Mouse (Mus musculus) limb, embryonic 14.5 days (tissue): Measurements from ENCODE around the gene Ackr2. TPM values are rescaled to one million over a fixed set of nuclear protein-coding genes. Genes with fewer than 3 reads are reported as not detected.

ENCODE experiments used
- ATAC-seq: fragments of 200-750 bp; cut with Nextera tagmentation; 2 replicates; pipeline ENCODE4 v1.8.0; 2017; ENCODE audit warnings: low read depth, moderate number of reproducible peaks, moderate TSS enrichment; ENCODE audit not compliant: low FRiP score
- DNase-seq: peaks from one replicate; pipeline ENCODE4 v3.0.0-alpha.2; 2015; ENCODE audit warnings: low spot score
- H3K27ac ChIP-seq: fragments of 300-500 bp; sonication (generic); replicated peaks from 2 replicates; pipeline ENCODE4 v1.5.1; 2014; ENCODE audit warnings: low read depth, mild to moderate bottlenecking, low read length, moderate library complexity, mixed read lengths
- H3K27me3 ChIP-seq: fragments of 300-500 bp; sonication (generic); 2 replicates; pipeline ENCODE4 v1.6.1; 2014; ENCODE audit warnings: low read length, mixed read lengths; ENCODE audit not compliant: control insufficient read depth, insufficient read depth
- H3K36me3 ChIP-seq: fragments of 300-500 bp; sonication (generic); 2 replicates; pipeline ENCODE4 v1.6.1; 2014; ENCODE audit warnings: mild to moderate bottlenecking, low read length, moderate library complexity, mixed read lengths; ENCODE audit not compliant: control insufficient read depth, insufficient read depth
- H3K4me1 ChIP-seq: fragments of 300-500 bp; sonication (generic); 2 replicates; pipeline ENCODE4 v1.6.1; 2014; ENCODE audit warnings: antibody characterized with exemption, low read length, mixed read lengths; ENCODE audit not compliant: control insufficient read depth, insufficient read depth
- H3K4me2 ChIP-seq: fragments of 300-500 bp; sonication (generic); replicated peaks from 2 replicates; pipeline ENCODE4 v1.6.1; 2014; ENCODE audit warnings: low read depth, mild to moderate bottlenecking, low read length, moderate library complexity; ENCODE audit not compliant: severe bottlenecking
- H3K4me3 ChIP-seq: fragments of 300-500 bp; sonication (generic); replicated peaks from 2 replicates; pipeline ENCODE4 v1.5.1; 2014; ENCODE audit warnings: low read length
- H3K9ac ChIP-seq: fragments of 300-500 bp; sonication (generic); 2 replicates; pipeline ENCODE4 v1.6.1; 2014; ENCODE audit warnings: mild to moderate bottlenecking, low read depth, low read length, moderate library complexity; ENCODE audit not compliant: severe bottlenecking
- H3K9me3 ChIP-seq: fragments of 300-500 bp; sonication (generic); 2 replicates; pipeline ENCODE4 v1.6.1; 2016; ENCODE audit warnings: low read length; ENCODE audit not compliant: control insufficient read depth
- POLR2A ChIP-seq: fragments of 200-500 bp; IDR thresholded peaks from 2 replicates; pipeline ENCODE4 v1.8.0; 2012; ENCODE audit warnings: inconsistent platforms, mild to moderate bottlenecking, moderate library complexity, borderline replicate concordance; ENCODE audit not compliant: insufficient read depth, insufficient read length; ENCODE audit errors: extremely low read depth
- WGBS: fragments of 180-500 bp; shearing (Covaris S2); extraction: QIAGEN DNeasy Blood & Tissue Kit; methylation state at CpG from one replicate; pipeline ENCODE4 v1.1.7; 2014; 5-methylcytosine and 5-hydroxymethylcytosine counted together
- polyA plus RNA-seq, 2 experiments: library from polyadenylated mRNA; depleted of rRNA in 1 of 2; stranded (reverse) in 1 of 2; unstranded in 1 of 2; fragments of >200 nt; fragmentation: Nextera tagmentation in 1 of 2; extraction: Ambion mirVana in 1 of 2; gene quantifications; 2 replicates each; pipeline versions ENCODE4 v1.2.1 to v1.2.3; 2012 to 2014

Ackr2 gene
- polyA plus RNA-seq, 2 experiments = 0.25 to 0.26 TPM

DNA sequence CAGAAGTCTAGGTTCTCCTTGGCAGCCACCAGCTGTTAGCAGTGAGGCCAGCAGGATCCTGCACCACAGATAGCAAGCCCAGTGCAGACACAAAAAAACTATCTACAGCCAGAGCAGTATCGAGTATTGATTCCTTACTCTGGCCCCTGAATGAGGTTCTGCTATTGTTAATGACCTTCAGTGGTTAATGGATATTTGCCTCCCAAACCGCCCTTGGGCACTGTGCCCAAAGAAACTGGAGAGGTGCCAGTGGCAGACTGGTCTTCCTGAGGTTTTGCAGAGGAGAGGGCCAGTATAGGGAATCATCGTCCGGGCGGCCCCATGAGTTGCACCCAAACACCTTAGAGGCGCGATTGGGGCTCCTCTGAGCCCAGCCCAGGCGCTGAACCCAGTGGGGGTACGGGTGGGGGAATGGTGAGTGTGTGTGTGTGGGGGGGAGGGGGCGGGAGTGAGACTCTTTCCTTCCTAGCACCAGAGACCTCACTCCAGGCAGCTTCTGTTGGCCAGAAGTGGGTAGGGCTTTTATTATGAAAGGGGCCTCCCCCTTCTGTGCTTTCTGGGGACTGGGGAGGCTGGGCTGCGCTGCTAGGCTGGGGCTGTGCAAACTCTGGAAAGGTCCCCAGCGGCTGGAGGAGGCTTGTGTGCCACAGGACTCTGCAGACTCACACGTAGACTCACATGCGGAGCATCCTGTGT is 52.4 kb downstream of the Ackr2 start, which contains the start of gene Fam198a:
Gene Fam198a (plus strand): TSS at position 571 of the 696 bp plus-strand sequence.
- Histone ChIP-seq H3K9ac (peak within 1 kb of the TSS; percentile 52), H3K4me2 (peak within 1 kb of the TSS; percentile 62), H3K4me3 (peak within 1 kb of the TSS; percentile 42), H3K9me3 (no peaks in the 10 kb centered on the region), H3K36me3 (no peaks in the 10 kb centered on the region), H3K4me1 (peaks cover 19% of the 10 kb centered on the region), H3K27me3 (no peaks in the 10 kb centered on the region), H3K27ac (peak within 1 kb of the TSS; percentile 82)
- ATAC-seq (peak; percentile 92), DNase-seq (peak; percentile 79)
- TF ChIP-seq POLR2A = no peak
- 2% methylated on average over 14 of the region's 14 CpGs for WGBS

DNA sequence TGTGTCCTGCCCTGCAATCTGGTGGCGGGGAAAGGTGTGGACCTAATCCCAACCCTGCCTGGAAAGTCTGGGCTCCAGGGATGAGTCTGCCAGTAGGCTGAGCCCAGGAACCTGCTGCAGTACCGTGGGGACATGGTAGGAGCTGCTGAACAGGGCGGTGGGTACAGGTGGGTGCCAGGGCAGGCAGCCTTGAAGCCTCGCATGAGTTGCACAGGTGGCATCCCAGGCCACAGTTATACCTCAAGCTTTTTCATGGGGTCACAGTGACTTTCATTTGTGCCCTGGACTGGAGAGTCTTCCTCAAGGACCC is 52.9 kb downstream of the Ackr2 start:
- peak overlapping the region; percentile 82 for H3K27ac ChIP-seq
- peak overlapping the region; percentile 42 for H3K4me3 ChIP-seq
- H3K4me2 ChIP-seq = peak overlapping the region; percentile 62
- peak overlapping the region; percentile 52 for H3K9ac ChIP-seq
- ATAC-seq (0 out of 2 replicates have a peak, but pooled peaks have one; percentile 28), DNase-seq (no peak)
- no peaks in the 10 kb centered on the region for H3K9me3 ChIP-seq
- H3K36me3 ChIP-seq = no peaks in the 10 kb centered on the region
- no peaks in the 10 kb centered on the region for H3K27me3 ChIP-seq
- peaks cover 19% of the 10 kb centered on the region for H3K4me1 ChIP-seq
- no peak for TF ChIP-seq POLR2A
- 23% methylated on average over 4 of the region's 4 CpGs for WGBS

DNA sequence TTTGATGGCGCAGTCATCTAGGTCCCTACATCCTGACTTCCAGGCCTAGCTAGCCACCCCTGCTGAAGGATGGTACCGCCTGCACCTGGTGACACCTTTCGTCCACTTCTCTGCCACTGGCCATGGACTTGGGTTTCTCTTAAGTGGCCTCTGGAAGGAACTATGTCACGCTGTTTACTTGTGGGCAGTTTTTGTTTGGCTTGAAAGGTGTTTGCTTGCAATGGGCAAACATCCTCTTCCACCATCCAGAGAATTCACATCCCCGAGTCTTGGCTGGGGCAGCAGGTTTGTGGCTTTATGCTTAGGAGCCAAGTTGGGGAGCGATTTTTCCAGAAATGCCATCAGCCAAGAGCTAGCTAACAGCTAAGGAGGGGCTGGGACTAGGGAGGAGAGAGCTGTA is 54.4 kb downstream of the Ackr2 start:
- Histone ChIP-seq H3K4me3 (no peak overlapping the region), H3K36me3 (no peaks in the 10 kb centered on the region), H3K27ac (0 out of 2 replicates have a peak overlapping the region, but pooled peaks have one; percentile 5), H3K9me3 (no peaks in the 10 kb centered on the region), H3K9ac (no peak overlapping the region), H3K27me3 (no peaks in the 10 kb centered on the region), H3K4me1 (peaks cover 19% of the 10 kb centered on the region), H3K4me2 (0 out of 2 replicates have a peak overlapping the region, but pooled peaks have one; percentile 62)
- no peak for TF ChIP-seq POLR2A
- DNase-seq = no peak
- no peak for ATAC-seq
- 82% methylated on average over 6 of the region's 6 CpGs for WGBS

DNA sequence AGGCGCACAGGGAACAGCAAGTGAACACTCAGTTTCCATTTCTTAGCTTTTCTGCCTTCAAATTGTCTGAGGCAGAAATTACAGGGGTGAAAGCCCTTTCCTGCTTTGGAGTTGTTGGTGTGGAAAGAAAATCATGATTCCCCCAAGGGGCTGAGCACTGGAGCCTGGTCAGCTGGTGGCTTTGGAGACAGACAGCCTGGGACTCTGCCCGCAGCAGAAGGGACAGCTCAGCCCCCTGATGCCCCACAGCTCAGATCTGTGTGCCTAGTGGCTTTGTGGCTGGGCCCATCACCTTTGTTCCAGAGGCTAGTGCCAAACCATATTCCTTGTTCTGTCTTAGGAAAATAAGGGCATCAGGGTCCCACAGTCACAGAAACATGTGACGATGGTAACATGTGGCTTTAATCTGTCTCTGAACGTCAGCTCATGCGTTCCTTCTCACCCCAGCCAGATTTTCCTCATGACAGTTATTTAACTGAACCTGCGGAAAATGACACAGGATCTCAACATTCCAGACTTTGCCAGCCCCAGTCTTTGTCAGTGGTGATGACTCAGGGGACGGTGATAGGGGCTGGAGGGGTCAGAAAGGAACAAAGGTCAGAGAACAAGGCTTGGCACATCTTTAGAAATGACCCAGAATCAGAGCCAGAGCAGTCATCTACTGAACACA is 61.9 kb downstream of the Ackr2 start:
- Histone ChIP-seq H3K4me3 (no peak overlapping the region), H3K4me2 (no peak overlapping the region), H3K36me3 (no peaks in the 10 kb centered on the region), H3K27ac (peak overlapping the region; percentile 5; the same call in 1 of the 2 replicates), H3K9me3 (no peaks in the 10 kb centered on the region), H3K9ac (no peak overlapping the region), H3K27me3 (no peaks in the 10 kb centered on the region), H3K4me1 (no peaks in the 10 kb centered on the region)
- DNase-seq (no peak), ATAC-seq (no peak)
- no peak for TF ChIP-seq POLR2A
- 24% methylated on average over 7 of the region's 7 CpGs for WGBS

Other genes starting within 250 kb of the Ackr2 start
- 10.8 and 13.2 TPM in 2 replicates for gene Sec22c, start 192.9 kb upstream of the Ackr2 start, polyA plus RNA-seq (2012; rRNA removed)
- gene Sec22c, start 192.9 kb upstream of the Ackr2 start, polyA plus RNA-seq (2014; fragmentation: Nextera tagmentation; extraction: Ambion mirVana) = 11.4 and 12.6 TPM in 2 replicates
- 50.6 and 73.7 TPM in 2 replicates for gene Ss18l2, start 188.0 kb upstream of the Ackr2 start, polyA plus RNA-seq (2012; rRNA removed)
- 128 and 143 TPM in 2 replicates for gene Ss18l2, start 188.0 kb upstream of the Ackr2 start, polyA plus RNA-seq (2014; fragmentation: Nextera tagmentation; extraction: Ambion mirVana)
- 188 and 216 TPM in 2 replicates for gene Nktr, start 179.2 kb upstream of the Ackr2 start, polyA plus RNA-seq (2012; rRNA removed)
- gene Nktr, start 179.2 kb upstream of the Ackr2 start, polyA plus RNA-seq (2014; fragmentation: Nextera tagmentation; extraction: Ambion mirVana) = 73.5 and 81.4 TPM in 2 replicates
- 64.0 and 71.0 TPM in 2 replicates for gene Zfp651, start 139.0 kb upstream of the Ackr2 start, polyA plus RNA-seq (2012; rRNA removed)
- 20.0 and 30.3 TPM in 2 replicates for gene Zfp651, start 139.0 kb upstream of the Ackr2 start, polyA plus RNA-seq (2014; fragmentation: Nextera tagmentation; extraction: Ambion mirVana)
- 12.4 and 14.1 TPM in 2 replicates for gene Klhl40, start 120.7 kb upstream of the Ackr2 start, polyA plus RNA-seq (2012; rRNA removed)
- 16.0 and 20.8 TPM in 2 replicates for gene Klhl40, start 120.7 kb upstream of the Ackr2 start, polyA plus RNA-seq (2014; fragmentation: Nextera tagmentation; extraction: Ambion mirVana)
- 1.9 and 2.0 TPM in 2 replicates for gene Hhatl, start 105.8 kb upstream of the Ackr2 start, polyA plus RNA-seq (2012; rRNA removed)
- 1.1 and 1.7 TPM in 2 replicates for gene Hhatl, start 105.8 kb upstream of the Ackr2 start, polyA plus RNA-seq (2014; fragmentation: Nextera tagmentation; extraction: Ambion mirVana)
- gene Ccdc13, start 58.9 kb upstream of the Ackr2 start, polyA plus RNA-seq (2012; rRNA removed) = 0.58 and 0.79 TPM in 2 replicates
- gene Ccdc13, start 58.9 kb upstream of the Ackr2 start, polyA plus RNA-seq (2014; fragmentation: Nextera tagmentation; extraction: Ambion mirVana) = 0.47 and 0.59 TPM in 2 replicates
- gene Higd1a, start 40.0 kb upstream of the Ackr2 start, polyA plus RNA-seq (2012; rRNA removed) = 50.6 and 71.0 TPM in 2 replicates
- gene Higd1a, start 40.0 kb upstream of the Ackr2 start, polyA plus RNA-seq (2014; fragmentation: Nextera tagmentation; extraction: Ambion mirVana) = 213 and 235 TPM in 2 replicates
- not detected in 2 replicates for gene Cyp8b1, start 17.9 kb downstream of the Ackr2 start, polyA plus RNA-seq (2012; rRNA removed)
- gene Cyp8b1, start 17.9 kb downstream of the Ackr2 start, polyA plus RNA-seq (2014; fragmentation: Nextera tagmentation; extraction: Ambion mirVana) = not detected in 2 replicates
- 8.7 and 11.4 TPM in 2 replicates for gene Fam198a, start 52.6 kb downstream of the Ackr2 start, polyA plus RNA-seq (2012; rRNA removed)
- 6.4 and 6.7 TPM in 2 replicates for gene Fam198a, start 52.6 kb downstream of the Ackr2 start, polyA plus RNA-seq (2014; fragmentation: Nextera tagmentation; extraction: Ambion mirVana)
- 20.3 and 24.6 TPM in 2 replicates for gene Pomgnt2, start 98.8 kb downstream of the Ackr2 start, polyA plus RNA-seq (2012; rRNA removed)
- gene Pomgnt2, start 98.8 kb downstream of the Ackr2 start, polyA plus RNA-seq (2014; fragmentation: Nextera tagmentation; extraction: Ambion mirVana) = 14.6 and 15.9 TPM in 2 replicates
- 44.8 and 50.1 TPM in 2 replicates for gene Snrk, start 218.9 kb downstream of the Ackr2 start, polyA plus RNA-seq (2012; rRNA removed)
- 40.2 and 47.0 TPM in 2 replicates for gene Snrk, start 218.9 kb downstream of the Ackr2 start, polyA plus RNA-seq (2014; fragmentation: Nextera tagmentation; extraction: Ambion mirVana)